Mouse (Mus musculus) hindbrain, postnatal 0 days (tissue): ENCODE measurements around the gene Pole4. TPM values are rescaled to one million over a fixed set of nuclear protein-coding genes. Genes with fewer than 3 reads are reported as not detected.

Experiments
- ATAC-seq: fragments of 200-750 bp; cut with Nextera tagmentation; 2 replicates; pipeline ENCODE4 v1.8.0; 2017; ENCODE audit warnings: mild to moderate bottlenecking, moderate TSS enrichment, moderate library complexity
- DNase-seq: peaks from one replicate; pipeline ENCODE4 v3.0.0-alpha.2; 2015; ENCODE audit warnings: low spot score
- H3K27ac ChIP-seq: fragments of 300-500 bp; sonication (generic); 2 replicates; pipeline ENCODE4 v1.5.1; 2014; ENCODE audit warnings: mild to moderate bottlenecking
- H3K27me3 ChIP-seq: fragments of 300-500 bp; sonication (generic); 2 replicates; pipeline ENCODE4 v1.6.1; 2014; ENCODE audit warnings: low read length, mixed read lengths; ENCODE audit not compliant: insufficient read depth
- H3K36me3 ChIP-seq: fragments of 300-500 bp; sonication (generic); 2 replicates; pipeline ENCODE4 v1.6.1; 2014; ENCODE audit warnings: low read length, mixed read lengths; ENCODE audit not compliant: insufficient read depth
- H3K4me1 ChIP-seq: fragments of 300-500 bp; sonication (generic); 2 replicates; pipeline ENCODE4 v1.6.1; 2014; ENCODE audit warnings: antibody characterized with exemption, low read length, mixed read lengths; ENCODE audit not compliant: insufficient read depth
- H3K4me2 ChIP-seq: fragments of 300-500 bp; sonication (generic); 2 replicates; pipeline ENCODE4 v1.6.1; 2014; ENCODE audit warnings: low read depth, mild to moderate bottlenecking, low read length, moderate library complexity, mixed read lengths
- H3K4me3 ChIP-seq: fragments of 300-500 bp; sonication (generic); 2 replicates; pipeline ENCODE4 v1.5.1; 2014; ENCODE audit warnings: low read length
- H3K9ac ChIP-seq: fragments of 300-500 bp; sonication (generic); replicated peaks from 2 replicates; pipeline ENCODE4 v1.6.1; 2014; ENCODE audit warnings: mild to moderate bottlenecking, low read length, moderate library complexity, mixed read lengths
- H3K9me3 ChIP-seq: fragments of 300-500 bp; sonication (generic); 2 replicates; pipeline ENCODE4 v1.6.1; 2016; ENCODE audit warnings: low read length, mixed read lengths
- CTCF ChIP-seq: IDR thresholded peaks from 2 replicates; pipeline ENCODE4 v1.5.1; 2016; ENCODE audit warnings: antibody characterized with exemption, control low read depth, low read depth
- WGBS: fragments of 180-500 bp; shearing (Covaris S2); extraction: QIAGEN DNeasy Blood & Tissue Kit; methylation state at CpG from one replicate; pipeline ENCODE4 v1.1.7; 2014; 5-methylcytosine and 5-hydroxymethylcytosine counted together
- polyA plus RNA-seq: library from polyadenylated mRNA; unstranded; fragments of >200 nt; fragmentation: Nextera tagmentation; extraction: Ambion mirVana; gene quantifications from 2 replicates; pipeline ENCODE4 v1.2.1, GENCODE M21; 2015
- total RNA-seq: library from RNA; depleted of rRNA; stranded (reverse); fragments of >200 nt; gene quantifications from 2 replicates; pipeline ENCODE4 v1.2.3, GENCODE M21; 2014

Gene Pole4
- total and polyA plus RNA-seq, 2 experiments from 2014 or later, result 68.4 to 142 TPM

GRCm38 (mm10) chr6:82608756-82609155, 96.4 kb downstream of the Pole4 start:
- Histone ChIP-seq H3K27me3 (no peaks in the 10 kb centered on the region), H3K4me2 (no peak overlapping the region), H3K4me3 (no peak overlapping the region), H3K27ac (no peak overlapping the region), H3K9ac (no peak overlapping the region), H3K9me3 (no peaks in the 10 kb centered on the region), H3K4me1 (no peaks in the 10 kb centered on the region), H3K36me3 (no peaks in the 10 kb centered on the region)
- peak; percentile 24 for TF ChIP-seq CTCF
- DNase-seq, result no peak
- no peak for ATAC-seq
- WGBS, result 77% methylated on average over 4 of the region's 4 CpGs

- TF ChIP-seq CTCF, result no peak
- Histone ChIP-seq H3K9me3 (no peaks in the 10 kb centered on the region), H3K4me1 (no peaks in the 10 kb centered on the region), H3K4me2 (no peak overlapping the region), H3K27me3 (no peaks in the 10 kb centered on the region), H3K36me3 (no peaks in the 10 kb centered on the region), H3K27ac (no peak overlapping the region), H3K4me3 (no peak overlapping the region), H3K9ac (no peak overlapping the region)
- 51% methylated on average over 8 of the region's 8 CpGs for WGBS
- ATAC-seq (no peak), DNase-seq (peak; percentile 40)
Measured at GRCm38 (mm10) chr6:82604791-82605190, 100.4 kb downstream of the Pole4 start.

- Histone ChIP-seq H3K36me3 (no peaks in the 10 kb centered on the region), H3K4me3 (no peak overlapping the region), H3K9ac (no peak overlapping the region), H3K4me1 (no peaks in the 10 kb centered on the region), H3K4me2 (no peak overlapping the region), H3K27ac (no peak overlapping the region), H3K27me3 (no peaks in the 10 kb centered on the region), H3K9me3 (no peaks in the 10 kb centered on the region)
- peak; percentile 55; the same call in 1 of the 2 replicates for ATAC-seq
- peak; percentile 86 for TF ChIP-seq CTCF
- peak; percentile 69 for DNase-seq
- WGBS, result 45% methylated on average over 2 of the region's 2 CpGs
Measured at GRCm38 (mm10) chr6:82603665-82604064, 101.5 kb downstream of the Pole4 start.

GRCm38 (mm10) chr6:82603228-82603627, 101.9 kb downstream of the Pole4 start:
- Histone ChIP-seq H3K4me2 (no peak overlapping the region), H3K4me1 (no peaks in the 10 kb centered on the region), H3K27me3 (no peaks in the 10 kb centered on the region), H3K4me3 (no peak overlapping the region), H3K9me3 (no peaks in the 10 kb centered on the region), H3K9ac (no peak overlapping the region), H3K36me3 (no peaks in the 10 kb centered on the region), H3K27ac (no peak overlapping the region)
- ATAC-seq, result peak; percentile 72; the same call in 1 of the 2 replicates
- peak; percentile 21 for DNase-seq
- no peak for TF ChIP-seq CTCF
- 61% methylated on average over 9 of the region's 9 CpGs for WGBS

- WGBS, result 56% methylated on average over 8 of the region's 8 CpGs
- no peak overlapping the region for H3K9ac ChIP-seq
- DNase-seq (peak; percentile 25), ATAC-seq (peak; percentile 43; the same call in 1 of the 2 replicates)
- H3K36me3 ChIP-seq, result no peaks in the 10 kb centered on the region
- 0 out of 2 replicates have a peak, but pooled peaks cover 4% of the 10 kb centered on the region for H3K9me3 ChIP-seq
- H3K27ac ChIP-seq, result no peak overlapping the region
- no peak for TF ChIP-seq CTCF
- H3K4me2 ChIP-seq, result no peak overlapping the region
- H3K27me3 ChIP-seq, result no peaks in the 10 kb centered on the region
- H3K4me3 ChIP-seq, result no peak overlapping the region
- no peaks in the 10 kb centered on the region for H3K4me1 ChIP-seq
Measured at GRCm38 (mm10) chr6:82595461-82596090, 109.6 kb downstream of the Pole4 start.

- Histone ChIP-seq H3K4me1 (no peaks in the 10 kb centered on the region), H3K4me2 (no peak overlapping the region), H3K27ac (no peak overlapping the region), H3K27me3 (no peaks in the 10 kb centered on the region), H3K4me3 (no peak overlapping the region), H3K9me3 (no peaks in the 10 kb centered on the region), H3K9ac (no peak overlapping the region), H3K36me3 (no peaks in the 10 kb centered on the region)
- peak; percentile 86 for ATAC-seq
- TF ChIP-seq CTCF, result no peak
- WGBS, result 57% methylated on average over 7 of the region's 7 CpGs
- DNase-seq, result peak; percentile 73
Measured at GRCm38 (mm10) chr6:82589387-82589786, 115.8 kb downstream of the Pole4 start.

- no peak for ATAC-seq
- Histone ChIP-seq H3K36me3 (no peaks in the 10 kb centered on the region), H3K27ac (no peak overlapping the region), H3K4me3 (no peak overlapping the region), H3K9me3 (no peaks in the 10 kb centered on the region), H3K9ac (no peak overlapping the region), H3K27me3 (no peaks in the 10 kb centered on the region), H3K4me1 (no peaks in the 10 kb centered on the region), H3K4me2 (no peak overlapping the region)
- 0 out of 2 replicates have a peak, but pooled peaks have one; percentile 2 for TF ChIP-seq CTCF
- 36% methylated on average over 5 of the region's 6 CpGs for WGBS
- no peak for DNase-seq
Measured at GRCm38 (mm10) chr6:82585396-82585795, 119.8 kb downstream of the Pole4 start.
